Mouse (Mus musculus) intestine, embryonic 15.5 days (tissue): ENCODE results near the gene Icam4. TPM values are rescaled to one million over a fixed set of nuclear protein-coding genes. Genes with fewer than 3 reads are reported as not detected.

ENCODE experiments used
- ATAC-seq: fragments of 200-750 bp; cut with Nextera tagmentation; 2 replicates; pipeline ENCODE4 v1.8.0; 2017; ENCODE audit warnings: moderate TSS enrichment, moderate library complexity
- H3K27ac ChIP-seq: fragments of 300-500 bp; sonication (generic); 2 replicates; pipeline ENCODE4 v1.5.1; 2015; ENCODE audit warnings: mild to moderate bottlenecking, inconsistent platforms
- H3K27me3 ChIP-seq: fragments of 300-500 bp; sonication (generic); replicated peaks from 2 replicates; pipeline ENCODE4 v1.6.1; 2015; ENCODE audit warnings: inconsistent platforms
- H3K36me3 ChIP-seq: fragments of 300-500 bp; sonication (generic); 2 replicates; pipeline ENCODE4 v1.6.1; 2015; ENCODE audit warnings: inconsistent platforms
- H3K4me1 ChIP-seq: fragments of 300-500 bp; sonication (generic); replicated peaks from 2 replicates; pipeline ENCODE4 v1.6.1; 2015; ENCODE audit warnings: inconsistent platforms
- H3K4me2 ChIP-seq: fragments of 300-500 bp; sonication (generic); replicated peaks from 2 replicates; pipeline ENCODE4 v1.6.1; 2015; ENCODE audit warnings: mild to moderate bottlenecking, inconsistent platforms
- H3K4me3 ChIP-seq: fragments of 300-500 bp; sonication (generic); replicated peaks from 2 replicates; pipeline ENCODE4 v1.5.1; 2015; ENCODE audit warnings: inconsistent platforms
- H3K9ac ChIP-seq: fragments of 300-500 bp; sonication (generic); 2 replicates; pipeline ENCODE4 v1.6.1; 2015; ENCODE audit warnings: inconsistent platforms
- H3K9me3 ChIP-seq: fragments of 300-500 bp; sonication (generic); 2 replicates; pipeline ENCODE4 v1.6.1; 2016; ENCODE audit warnings: inconsistent platforms
- WGBS: fragments of 180-500 bp; shearing (Covaris S2); methylation state at CpG from one replicate; pipeline ENCODE4 v1.1.7; 2015; 5-methylcytosine and 5-hydroxymethylcytosine counted together
- polyA plus RNA-seq: library from polyadenylated mRNA; unstranded; fragments of >200 nt; fragmentation: Nextera tagmentation; extraction: Ambion mirVana; gene quantifications from 2 replicates; pipeline ENCODE4 v1.2.1, GENCODE M21; 2015

Icam4 gene
- polyA plus RNA-seq, 1 experiment from 2014 or later, result 2.9 TPM

DNA sequence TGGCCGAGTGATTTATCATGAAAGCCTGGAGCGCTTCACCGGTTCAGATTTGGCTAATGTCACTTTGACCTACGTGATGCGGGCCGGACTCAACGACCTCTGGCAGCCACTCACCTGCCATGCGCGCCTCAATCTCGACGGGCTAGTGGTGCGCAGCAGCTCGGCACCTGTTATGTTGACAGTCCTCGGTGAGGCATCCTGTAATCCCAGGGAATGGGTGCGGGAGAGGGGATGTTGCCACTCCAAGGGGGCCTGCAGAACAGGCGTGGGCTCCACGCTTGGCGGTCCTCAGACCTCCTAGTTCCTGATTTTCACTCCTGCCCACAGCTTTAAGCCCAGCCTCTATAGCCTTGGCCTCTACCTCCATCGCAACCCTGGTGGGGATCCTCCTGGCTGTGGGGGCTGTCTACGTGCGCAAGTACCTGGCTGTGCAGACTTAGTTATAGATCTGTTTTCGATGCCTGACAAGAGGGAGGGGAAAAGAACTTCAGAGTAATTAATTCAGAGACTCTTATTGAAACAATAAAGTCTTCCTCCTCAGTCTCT, 955 bp downstream of the Icam4 start:
- H3K9me3 ChIP-seq, result no peaks in the 10 kb centered on the region
- peak overlapping the region; percentile 54; the same call in 1 of the 2 replicates for H3K9ac ChIP-seq
- no peak for ATAC-seq
- peaks cover 46% of the 10 kb centered on the region for H3K4me1 ChIP-seq
- 26% methylated on average over 22 of the region's 22 CpGs for WGBS
- no peak overlapping the region for H3K27ac ChIP-seq
- H3K4me3 ChIP-seq, result peak overlapping the region; percentile 49
- H3K36me3 ChIP-seq, result no peaks in the 10 kb centered on the region
- H3K27me3 ChIP-seq, result peaks cover 44% of the 10 kb centered on the region
- H3K4me2 ChIP-seq, result peak overlapping the region; percentile 99

DNA sequence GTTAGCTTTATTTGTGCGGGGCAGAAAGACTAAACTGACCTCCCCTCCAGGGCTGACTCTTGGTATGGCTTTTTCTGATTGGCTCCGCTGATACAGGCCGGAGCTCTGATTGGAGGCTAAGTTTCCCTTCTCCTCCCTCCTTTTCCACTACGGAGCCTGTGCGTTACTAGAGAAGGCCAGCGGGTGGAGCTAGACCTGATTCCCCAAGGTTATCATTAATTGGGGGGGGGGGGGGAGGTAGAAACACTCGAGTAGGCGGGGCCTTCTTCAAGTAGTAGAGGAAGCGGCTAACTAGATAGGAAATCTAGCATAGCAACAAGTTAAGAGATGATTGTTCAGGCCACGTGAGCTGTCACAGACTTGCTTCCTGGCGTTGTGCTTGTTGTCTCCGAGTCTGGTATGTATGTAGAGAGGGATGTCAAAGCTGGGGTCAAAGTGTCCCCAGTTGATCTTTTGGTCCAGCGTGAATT, 1.6 kb downstream of the Icam4 start:
- H3K4me3 ChIP-seq, result peak overlapping the region; percentile 49
- H3K27me3 ChIP-seq, result peaks cover 51% of the 10 kb centered on the region
- peak; percentile 76 for ATAC-seq
- no peak overlapping the region for H3K27ac ChIP-seq
- WGBS, result under 1% methylated on average over 13 of the region's 13 CpGs
- peaks cover 46% of the 10 kb centered on the region for H3K4me1 ChIP-seq
- H3K9me3 ChIP-seq, result no peaks in the 10 kb centered on the region
- no peak overlapping the region for H3K9ac ChIP-seq
- peak overlapping the region; percentile 99 for H3K4me2 ChIP-seq
- H3K36me3 ChIP-seq, result no peaks in the 10 kb centered on the region

DNA sequence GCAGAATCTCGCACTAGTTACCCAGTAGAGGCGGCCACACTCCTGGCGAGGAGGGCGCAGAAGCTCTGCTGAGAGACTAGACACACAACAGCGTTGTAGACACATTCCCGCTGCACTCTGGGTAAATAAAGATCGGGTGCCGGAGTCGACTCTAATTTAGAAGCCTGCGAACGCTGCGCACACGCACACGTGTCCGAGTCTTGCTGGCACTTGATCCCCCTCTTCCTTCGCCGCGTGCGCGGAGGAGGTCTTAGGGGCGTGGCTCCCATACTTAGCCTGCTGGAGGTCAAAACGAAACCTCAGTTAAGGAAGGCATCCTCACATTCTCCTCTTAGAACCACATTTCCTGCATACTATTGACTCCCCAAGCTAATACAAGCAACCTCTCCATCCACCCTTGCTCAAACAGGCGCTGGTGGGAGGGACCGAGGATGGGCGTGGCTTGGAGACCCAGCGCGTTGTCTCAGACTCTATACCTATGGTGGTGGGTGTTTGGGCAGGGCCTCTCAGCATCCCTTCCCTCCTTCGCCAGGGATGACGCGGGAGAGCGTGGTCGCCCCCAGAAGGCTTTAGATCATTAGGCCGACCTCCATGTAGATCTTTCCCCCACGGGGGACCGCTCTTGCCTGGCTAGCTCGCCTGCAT, 2.2 kb downstream of the Icam4 start:
- no peak overlapping the region for H3K27ac ChIP-seq
- H3K36me3 ChIP-seq, result no peaks in the 10 kb centered on the region
- H3K27me3 ChIP-seq, result peaks cover 56% of the 10 kb centered on the region
- H3K4me2 ChIP-seq, result peak overlapping the region; percentile 99
- ATAC-seq, result peak; percentile 27
- H3K4me3 ChIP-seq, result peak overlapping the region; percentile 49
- WGBS, result under 1% methylated on average over 36 of the region's 36 CpGs
- no peaks in the 10 kb centered on the region for H3K9me3 ChIP-seq
- peaks cover 49% of the 10 kb centered on the region for H3K4me1 ChIP-seq
- H3K9ac ChIP-seq, result 0 out of 2 replicates have a peak overlapping the region, but pooled peaks have one; percentile 14

DNA sequence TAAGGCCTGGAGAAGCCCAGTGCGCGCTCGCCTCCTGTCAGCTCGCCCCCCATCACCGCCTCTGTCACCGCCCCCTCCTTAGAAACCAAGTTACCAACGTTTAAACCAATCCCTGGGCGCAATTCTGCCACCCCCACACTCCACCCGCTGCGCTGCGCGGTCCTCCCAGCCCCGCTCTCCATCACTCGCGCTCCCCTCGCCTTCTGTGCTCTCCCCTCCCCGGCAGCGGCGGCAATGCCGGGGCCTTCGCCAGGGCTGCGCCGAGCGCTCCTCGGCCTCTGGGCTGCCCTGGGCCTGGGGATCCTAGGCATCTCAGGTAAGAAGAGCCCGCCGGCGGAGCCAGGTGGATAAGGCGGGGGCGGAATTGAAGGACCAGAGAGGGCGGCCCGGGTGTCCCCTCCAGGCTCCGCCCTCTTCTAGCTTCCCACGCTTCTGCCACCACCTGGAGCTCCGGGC, 2.8 kb downstream of the Icam4 start, which contains the start of gene Icam5:
TSS of gene Icam5 (plus strand) at position 178 of the 456 bp plus-strand sequence.
- Histone ChIP-seq H3K4me3 (peak within 1 kb of the TSS; percentile 55), H3K9ac (peak within 1 kb of the TSS; percentile 50), H3K36me3 (no peaks in the 10 kb centered on the region), H3K4me1 (peaks cover 55% of the 10 kb centered on the region), H3K4me2 (peak within 1 kb of the TSS; percentile 99), H3K9me3 (no peaks in the 10 kb centered on the region), H3K27ac (no peak within 1 kb of the TSS), H3K27me3 (peaks cover 62% of the 10 kb centered on the region)
- no peak for ATAC-seq
- under 1% methylated on average over 34 of the region's 35 CpGs for WGBS

DNA sequence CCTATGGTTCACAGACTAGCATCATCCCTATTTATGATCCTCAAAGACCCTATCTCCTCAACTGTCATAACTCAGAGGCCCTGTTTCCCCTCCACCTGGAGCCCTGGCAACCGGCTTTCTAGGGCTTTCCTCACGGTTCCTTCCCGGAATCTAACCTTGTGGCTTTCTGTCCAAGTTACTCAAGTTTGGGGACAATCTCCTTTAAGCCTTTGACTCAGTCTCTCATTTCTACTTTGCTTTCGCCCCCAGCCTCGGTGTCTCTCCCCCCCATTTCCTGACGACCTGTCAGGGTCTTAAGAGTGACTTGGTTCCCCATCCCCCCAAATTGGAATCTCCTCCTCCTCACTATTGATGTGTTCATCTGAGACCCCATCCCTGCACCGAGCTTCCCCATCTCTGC, 3.3 kb downstream of the Icam4 start:
- peaks cover 67% of the 10 kb centered on the region for H3K27me3 ChIP-seq

DNA sequence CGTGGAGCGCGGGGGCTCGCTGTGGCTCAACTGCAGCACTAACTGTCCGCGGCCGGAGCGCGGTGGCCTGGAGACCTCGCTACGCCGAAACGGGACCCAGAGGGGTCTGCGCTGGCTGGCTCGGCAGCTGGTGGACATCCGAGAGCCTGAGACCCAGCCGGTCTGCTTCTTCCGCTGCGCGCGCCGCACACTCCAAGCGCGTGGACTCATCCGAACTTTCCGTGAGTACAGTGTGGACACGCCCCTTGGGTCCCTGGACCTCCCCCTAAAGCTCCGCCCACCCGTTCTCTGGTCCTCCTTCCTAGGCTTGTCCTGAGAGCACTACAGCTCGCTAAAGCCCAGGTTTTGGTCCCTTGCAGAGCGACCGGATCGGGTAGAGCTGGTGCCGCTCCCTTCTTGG, 4.0 kb downstream of the Icam4 start:
- Histone ChIP-seq H3K27ac (no peak overlapping the region), H3K36me3 (no peaks in the 10 kb centered on the region), H3K9me3 (no peaks in the 10 kb centered on the region), H3K4me2 (peak overlapping the region; percentile 99), H3K27me3 (peaks cover 74% of the 10 kb centered on the region), H3K4me3 (peak overlapping the region; percentile 55), H3K9ac (peak overlapping the region; percentile 50), H3K4me1 (peaks cover 64% of the 10 kb centered on the region)
- ATAC-seq, result peak; percentile 77
- 0% methylated on average over 34 of the region's 34 CpGs for WGBS

More for the DNA sequence above, 3.3 kb downstream of the Icam4 start:
- Histone ChIP-seq H3K36me3 (no peaks in the 10 kb centered on the region), H3K9me3 (no peaks in the 10 kb centered on the region), H3K4me1 (peaks cover 60% of the 10 kb centered on the region), H3K27ac (no peak overlapping the region), H3K9ac (peak overlapping the region; percentile 50; the same call in 1 of the 2 replicates), H3K4me3 (peak overlapping the region; percentile 55), H3K4me2 (peak overlapping the region; percentile 99)
- no peak for ATAC-seq
- 3% methylated on average over 7 of the region's 7 CpGs for WGBS

DNA sequence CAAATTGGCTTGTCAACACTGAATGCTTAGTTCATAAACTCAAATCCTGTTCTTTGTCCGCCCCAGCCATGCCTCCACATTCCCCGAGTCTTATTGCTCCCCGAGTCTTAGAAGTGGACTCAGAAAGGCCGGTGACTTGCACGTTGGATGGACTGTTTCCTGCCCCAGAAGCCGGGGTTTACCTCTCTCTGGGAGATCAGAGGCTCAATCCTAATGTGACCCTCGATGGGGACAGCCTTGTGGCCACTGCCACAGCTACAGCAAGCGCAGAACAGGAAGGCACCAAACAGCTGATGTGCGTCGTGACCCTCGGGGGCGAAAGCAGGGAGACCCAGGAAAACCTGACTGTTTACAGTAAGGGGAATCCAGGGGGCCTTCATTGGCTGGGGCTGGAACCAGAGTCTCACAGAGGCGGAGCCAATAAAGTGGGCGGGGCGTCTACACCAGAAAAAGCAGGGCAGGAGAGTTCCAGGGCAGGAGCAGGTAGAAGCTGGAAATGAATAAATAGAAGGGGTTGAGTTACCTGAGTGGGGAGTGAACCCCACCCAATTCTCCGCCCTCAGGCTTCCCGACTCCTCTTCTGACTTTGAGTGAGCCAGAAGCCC, 5.4 kb downstream of the Icam4 start:
- Histone ChIP-seq H3K4me3 (0 out of 2 replicates have a peak overlapping the region, but pooled peaks have one; percentile 3), H3K9me3 (no peaks in the 10 kb centered on the region), H3K9ac (no peak overlapping the region), H3K27ac (no peak overlapping the region), H3K36me3 (no peaks in the 10 kb centered on the region), H3K4me2 (peak overlapping the region; percentile 11; the same call in 1 of the 2 replicates), H3K27me3 (peaks cover 77% of the 10 kb centered on the region), H3K4me1 (peaks cover 63% of the 10 kb centered on the region)
- no peak for ATAC-seq
- 2% methylated on average over 17 of the region's 17 CpGs for WGBS

DNA sequence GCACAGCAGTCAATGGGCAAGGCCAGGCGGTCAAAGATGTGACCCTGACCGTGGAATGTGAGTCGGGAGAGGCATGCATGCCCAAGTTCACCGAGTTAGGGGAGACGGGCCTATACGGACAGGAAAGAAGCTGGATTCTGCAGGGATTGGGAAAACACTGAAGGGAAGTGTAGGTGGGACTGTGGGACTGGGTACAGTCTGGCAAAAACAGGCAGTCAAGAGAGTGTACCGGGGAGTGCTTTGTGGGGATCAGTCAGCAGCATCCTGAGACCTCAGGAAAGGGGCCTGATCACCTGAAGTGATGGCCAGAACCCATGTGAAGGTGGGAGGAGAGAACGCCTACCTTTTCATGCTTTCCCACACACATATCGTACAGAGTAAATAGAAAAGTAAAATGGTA, 6.4 kb downstream of the Icam4 start:
- no peak overlapping the region for H3K4me2 ChIP-seq
- H3K9ac ChIP-seq, result no peak overlapping the region
- H3K9me3 ChIP-seq, result no peaks in the 10 kb centered on the region
- no peak for ATAC-seq
- H3K4me1 ChIP-seq, result peaks cover 55% of the 10 kb centered on the region
- no peaks in the 10 kb centered on the region for H3K36me3 ChIP-seq
- H3K27me3 ChIP-seq, result peaks cover 74% of the 10 kb centered on the region
- WGBS, result 31% methylated on average over 9 of the region's 9 CpGs
- no peak overlapping the region for H3K4me3 ChIP-seq
- no peak overlapping the region for H3K27ac ChIP-seq

DNA sequence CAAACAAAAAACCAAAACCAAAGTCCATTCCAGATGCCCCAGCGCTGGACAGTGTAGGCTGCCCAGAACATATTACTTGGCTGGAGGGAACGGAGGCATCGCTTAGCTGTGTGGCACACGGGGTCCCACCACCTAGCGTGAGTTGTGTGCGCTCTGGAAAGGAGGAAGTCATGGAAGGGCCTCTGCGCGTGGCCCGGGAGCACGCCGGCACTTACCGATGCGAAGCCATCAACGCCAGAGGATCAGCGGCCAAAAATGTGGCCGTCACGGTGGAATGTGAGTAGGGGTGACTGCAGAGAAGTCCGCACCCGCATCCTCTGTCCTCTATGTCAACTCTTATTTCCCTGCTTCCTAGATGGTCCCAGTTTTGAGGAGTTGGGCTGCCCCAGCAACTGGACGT, 7.0 kb downstream of the Icam4 start:
- Histone ChIP-seq H3K27me3 (peaks cover 74% of the 10 kb centered on the region), H3K4me2 (no peak overlapping the region), H3K4me1 (peaks cover 53% of the 10 kb centered on the region), H3K4me3 (no peak overlapping the region), H3K27ac (no peak overlapping the region), H3K36me3 (no peaks in the 10 kb centered on the region), H3K9me3 (no peaks in the 10 kb centered on the region), H3K9ac (no peak overlapping the region)
- WGBS, result 10% methylated on average over 20 of the region's 20 CpGs
- ATAC-seq, result no peak

DNA sequence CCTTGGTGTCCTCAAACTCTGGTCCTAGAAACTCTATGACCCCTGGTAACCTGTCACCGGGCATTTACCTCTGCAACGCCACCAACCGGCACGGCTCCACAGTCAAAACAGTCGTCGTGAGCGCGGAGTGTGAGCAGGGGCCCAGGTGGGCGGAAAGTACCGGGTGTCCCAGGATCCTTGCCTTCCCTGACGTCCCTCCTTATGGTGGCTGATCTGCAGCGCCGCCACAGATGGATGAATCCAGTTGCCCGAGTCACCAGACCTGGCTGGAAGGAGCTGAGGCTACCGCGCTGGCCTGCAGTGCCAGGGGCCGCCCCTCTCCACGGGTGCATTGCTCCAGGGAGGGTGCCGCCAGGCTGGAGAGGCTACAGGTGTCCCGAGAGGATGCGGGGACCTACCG, 7.5 kb downstream of the Icam4 start:
- 6% methylated on average over 22 of the region's 22 CpGs for WGBS
- ATAC-seq, result no peak
- Histone ChIP-seq H3K4me1 (peaks cover 48% of the 10 kb centered on the region), H3K9ac (no peak overlapping the region), H3K4me2 (peak overlapping the region; percentile 84; the same call in 1 of the 2 replicates), H3K36me3 (no peaks in the 10 kb centered on the region), H3K4me3 (peak overlapping the region; percentile 2; the same call in 1 of the 2 replicates), H3K9me3 (no peaks in the 10 kb centered on the region), H3K27me3 (peaks cover 73% of the 10 kb centered on the region), H3K27ac (no peak overlapping the region)

DNA sequence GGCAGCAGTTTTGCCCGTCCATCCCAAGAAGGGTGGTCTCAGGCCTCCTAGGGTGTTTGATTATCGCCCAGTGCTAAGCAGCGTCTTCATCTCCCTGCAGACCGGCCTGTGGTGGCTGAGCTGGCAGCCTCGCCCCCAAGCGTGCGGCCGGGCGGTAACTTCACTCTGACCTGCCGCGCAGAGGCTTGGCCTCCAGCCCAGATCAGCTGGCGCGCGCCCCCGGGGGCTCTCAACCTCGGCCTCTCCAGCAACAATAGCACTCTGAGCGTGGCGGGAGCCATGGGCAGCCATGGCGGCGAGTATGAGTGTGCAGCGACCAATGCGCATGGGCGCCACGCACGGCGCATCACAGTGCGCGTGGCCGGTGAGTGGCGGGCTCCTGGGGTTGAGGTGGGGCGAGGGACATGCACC, 8.3 kb downstream of the Icam4 start:
- no peak for ATAC-seq
- H3K9ac ChIP-seq, result peak overlapping the region; percentile 41; the same call in 1 of the 2 replicates

DNA sequence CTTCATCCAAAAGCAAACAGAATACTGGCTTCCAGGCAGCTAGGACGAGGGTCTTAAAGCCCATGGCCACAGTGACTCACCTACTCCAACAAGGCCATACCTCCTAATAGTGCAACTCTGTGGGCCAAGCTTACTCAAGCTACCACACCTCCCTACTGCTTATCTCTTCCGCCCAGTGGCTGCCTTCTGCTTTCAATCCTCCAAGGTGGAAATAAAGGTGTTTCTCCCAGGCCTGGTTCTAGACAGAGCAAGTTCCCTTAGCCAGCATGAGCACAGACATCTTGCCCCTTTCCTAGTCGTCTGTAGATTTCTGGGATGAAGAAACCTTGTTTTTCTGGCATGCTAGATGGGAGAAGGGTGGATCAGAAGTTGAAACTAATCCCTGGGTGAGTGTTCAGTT, 10.6 kb downstream of the Icam4 start:
- Histone ChIP-seq H3K4me2 (no peak overlapping the region), H3K4me1 (peaks cover 25% of the 10 kb centered on the region), H3K9ac (no peak overlapping the region), H3K4me3 (no peak overlapping the region), H3K9me3 (no peaks in the 10 kb centered on the region), H3K27me3 (peaks cover 45% of the 10 kb centered on the region), H3K27ac (no peak overlapping the region), H3K36me3 (no peaks in the 10 kb centered on the region)
- no peak for ATAC-seq
- WGBS, result 62% methylated on average over 3 of the region's 3 CpGs

More for the DNA sequence above, 8.3 kb downstream of the Icam4 start:
- no peaks in the 10 kb centered on the region for H3K36me3 ChIP-seq
- H3K4me1 ChIP-seq, result peaks cover 40% of the 10 kb centered on the region
- peaks cover 65% of the 10 kb centered on the region for H3K27me3 ChIP-seq
- peak overlapping the region; percentile 36 for H3K4me3 ChIP-seq
- H3K27ac ChIP-seq, result no peak overlapping the region
- no peaks in the 10 kb centered on the region for H3K9me3 ChIP-seq
- WGBS, result 2% methylated on average over 31 of the region's 31 CpGs
- peak overlapping the region; percentile 84 for H3K4me2 ChIP-seq
